Mouse (Mus musculus) cerebellum, postnatal 36 days (tissue): ENCODE measurements at regions not wholly inside any gene's neighbourhood (a gene's known extent, or its start where the extent isn't known, plus 50 kb on each side); places are given as distances from the start of the nearest gene placed in this dataset.

Source experiments
- DNase-seq, 2 experiments: peaks; one replicate each; pipeline ENCODE4 v3.0.0; 2021 to 2022; ENCODE audit warnings: mixed read lengths in 2 of 2

DNA sequence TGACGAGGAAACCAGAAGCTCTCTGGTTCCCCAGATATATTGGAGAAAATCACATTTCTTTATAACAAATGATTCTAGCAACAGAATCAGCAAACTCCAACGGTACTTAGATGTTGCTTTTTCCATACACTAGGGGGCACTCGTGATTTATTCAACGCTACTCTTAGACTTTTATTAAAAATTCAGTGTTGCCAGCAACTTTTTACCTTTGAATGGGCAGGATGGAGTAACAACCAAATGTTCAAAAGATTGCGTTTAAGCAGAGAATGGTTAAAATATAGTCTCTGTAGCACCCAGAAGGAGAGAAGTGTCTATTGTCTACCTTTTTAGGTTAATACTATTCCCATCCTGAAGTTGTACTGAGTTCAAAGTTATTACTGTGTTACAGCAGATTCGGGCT lies 715.4 kb upstream of the Cblb start:
- peak in 1 of 2 experiments; percentile 21 for DNase-seq

DNA sequence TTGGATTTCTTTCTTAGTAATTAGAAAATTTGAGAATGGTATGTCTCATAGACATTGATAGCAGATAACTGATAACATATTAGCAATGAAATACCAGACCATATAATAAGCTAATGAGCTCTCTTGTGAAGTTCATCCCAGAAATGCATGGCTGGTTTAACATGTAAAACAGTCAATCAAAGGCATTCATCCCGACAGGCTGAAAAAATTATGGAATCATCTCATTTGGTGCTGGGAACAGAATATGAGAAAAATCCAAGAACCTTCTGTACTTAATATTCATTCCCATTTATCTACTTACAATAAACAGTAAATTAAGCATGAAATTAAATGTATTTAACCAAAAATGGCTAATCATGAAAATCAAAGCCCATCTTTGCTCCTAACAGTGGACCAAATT lies 698.8 kb upstream of the Cblb start:
- no peak for DNase-seq

DNA sequence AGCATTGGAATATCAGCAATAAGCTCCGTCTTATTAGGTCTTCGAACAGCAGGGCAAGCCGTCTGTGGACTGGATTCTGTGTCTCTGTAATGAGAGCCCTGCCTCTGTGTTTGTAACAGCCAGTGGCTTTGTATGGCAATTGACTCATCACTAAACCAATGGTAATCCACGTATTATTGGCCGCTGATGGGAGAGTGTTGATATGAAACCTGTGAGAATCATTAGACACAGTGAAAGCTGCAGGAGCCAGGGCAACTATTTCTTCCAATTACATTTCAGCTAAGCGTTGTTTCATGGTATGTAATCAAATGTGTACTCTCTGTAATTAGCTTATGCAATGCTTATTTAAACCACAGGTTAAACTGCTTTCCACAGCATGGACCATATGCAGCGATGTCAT lies 696.1 kb upstream of the Cblb start:
- no peak for DNase-seq

DNA sequence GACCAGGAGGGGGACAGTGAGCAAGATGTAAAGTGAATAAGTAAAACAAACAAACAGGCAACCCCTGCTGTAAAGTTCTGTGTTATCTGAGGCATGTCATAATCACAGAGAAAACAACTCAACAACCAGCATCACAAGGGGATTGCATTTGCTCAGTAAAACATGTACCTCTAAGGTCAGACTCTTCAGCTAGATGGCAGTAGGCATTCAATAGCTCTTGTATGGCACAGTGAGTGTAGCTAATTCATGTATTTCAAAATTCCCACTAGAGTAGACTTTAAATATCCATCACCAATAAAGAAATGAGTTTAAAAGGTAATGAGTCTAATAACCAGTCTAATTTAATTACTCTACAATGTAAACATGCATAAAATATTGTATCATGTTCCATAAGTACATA lies 683.9 kb upstream of the Cblb start:
- DNase-seq = no peak

DNA sequence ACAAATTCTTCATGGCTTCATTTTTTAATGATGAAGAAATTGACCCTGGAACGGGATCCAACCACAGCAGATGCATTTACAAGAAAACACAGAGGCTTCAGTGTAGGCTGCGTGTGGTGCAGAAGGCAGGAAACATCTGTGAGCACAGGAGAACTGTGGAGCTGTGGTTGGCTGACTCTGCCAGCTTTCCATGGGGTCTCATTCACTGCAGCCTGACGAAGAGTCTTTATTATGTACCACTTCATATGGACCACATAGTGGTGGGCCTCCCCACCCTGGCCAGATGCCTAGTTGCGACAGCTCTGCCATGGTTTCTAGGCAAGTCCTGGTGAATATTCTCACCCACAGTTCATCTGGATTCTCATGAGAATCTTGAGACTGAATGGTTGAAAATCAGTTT lies 678.9 kb upstream of the Cblb start:
- DNase-seq = no peak

DNA sequence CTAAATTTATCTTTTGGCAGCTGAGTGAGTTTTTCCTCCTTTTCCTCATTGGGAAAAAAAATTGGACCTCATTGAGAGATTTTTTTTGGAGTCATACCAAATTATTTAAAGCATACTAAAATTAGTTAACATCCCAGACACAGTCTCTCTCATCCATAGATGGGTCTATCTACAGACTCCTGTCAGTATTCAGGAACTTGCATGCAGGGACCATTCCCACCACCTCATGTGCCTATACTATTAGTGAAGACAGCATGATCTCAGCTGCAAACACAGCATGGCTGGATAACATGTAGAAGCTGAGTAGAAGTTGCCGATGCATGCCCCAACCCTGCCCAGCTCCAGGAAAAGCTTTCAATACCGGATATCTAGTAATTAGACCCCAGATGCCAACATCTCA lies 677.2 kb upstream of the Cblb start:
- no peak for DNase-seq

DNA sequence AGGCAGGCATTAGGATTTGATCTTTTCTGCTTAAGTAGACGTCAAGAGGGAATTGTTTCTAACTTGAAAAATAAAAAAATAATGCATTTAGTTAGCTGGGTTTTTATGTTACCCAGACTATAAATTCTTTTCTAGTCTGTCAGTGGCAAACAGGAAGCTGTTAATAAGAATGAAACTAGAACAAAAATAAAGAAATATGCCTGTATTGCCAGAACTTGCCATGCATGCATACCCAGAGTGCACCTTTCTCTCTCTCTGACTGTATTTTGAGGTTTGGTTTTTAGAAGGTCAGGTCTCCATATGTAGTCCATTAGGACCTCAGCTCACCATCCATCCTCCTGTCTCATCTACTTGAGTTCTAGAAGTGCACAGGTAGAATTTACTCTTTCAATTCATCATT lies 661.0 kb upstream of the Cblb start:
- DNase-seq = no peak

DNA sequence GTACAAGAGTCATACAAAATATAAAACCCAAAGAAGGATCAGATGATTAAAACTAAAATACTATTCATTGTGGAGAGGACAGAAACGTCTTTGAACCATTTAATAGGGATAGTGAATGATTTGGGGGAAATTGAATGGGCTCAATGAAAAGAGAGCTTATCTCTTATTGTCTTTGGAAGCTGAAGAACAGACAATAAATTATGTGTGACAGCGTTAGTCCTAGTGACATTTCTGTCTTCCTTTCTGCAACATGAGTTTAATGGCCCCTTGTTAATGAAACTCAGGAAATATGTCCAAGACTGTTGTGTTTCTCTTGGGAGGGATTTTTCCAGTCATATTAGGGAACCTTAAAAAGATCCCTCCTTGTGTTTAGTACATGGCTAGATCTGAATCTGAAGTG lies 644.6 kb upstream of the Cblb start:
- no peak for DNase-seq

DNA sequence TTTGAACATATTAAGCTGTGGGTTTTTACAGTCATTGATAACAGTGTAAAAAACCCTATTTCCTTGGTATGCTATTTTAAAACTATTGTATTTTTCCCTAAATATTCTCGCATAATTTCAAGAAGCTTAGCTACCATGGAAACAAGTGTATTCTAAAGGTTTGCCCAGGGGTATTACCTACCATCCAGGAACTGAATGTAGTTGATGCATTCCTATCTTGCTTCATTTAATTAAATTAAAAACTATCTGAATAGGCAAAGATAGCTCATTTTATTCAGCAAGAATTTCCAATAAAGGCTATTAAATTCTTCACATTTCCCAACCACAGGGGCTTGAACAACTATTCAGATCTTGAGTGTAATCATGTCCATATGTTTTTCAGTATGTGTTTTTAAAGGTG lies 643.5 kb upstream of the Cblb start:
- no peak for DNase-seq

DNA sequence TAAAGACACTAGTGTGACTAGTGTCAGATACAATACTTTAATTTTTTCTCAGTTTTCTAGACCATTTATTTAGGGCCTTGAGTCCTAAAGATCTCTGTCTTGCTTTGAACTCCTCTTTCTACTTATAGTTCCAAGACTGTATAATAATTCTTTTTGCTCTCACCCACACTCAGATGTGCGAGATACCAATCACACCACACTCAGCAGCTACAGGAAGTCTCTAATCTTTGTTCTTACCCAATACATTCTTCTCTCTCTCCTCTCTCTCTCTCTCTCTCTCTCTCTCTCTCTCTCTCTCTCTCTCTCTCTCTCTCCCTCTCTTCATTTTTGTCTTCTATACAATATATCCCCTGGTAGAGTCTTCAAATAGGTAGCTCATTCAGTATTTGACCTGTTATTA lies 637.2 kb upstream of the Cblb start:
- no peak for DNase-seq
